Mouse (Mus musculus) 416B (cell line): ENCODE measurements around the gene Epc2.

Source experiments
- DNase-seq: peaks from one replicate; pipeline ENCODE4 v3.0.0; 2011; ENCODE audit warnings: low read depth

The Epc2 gene

DNA sequence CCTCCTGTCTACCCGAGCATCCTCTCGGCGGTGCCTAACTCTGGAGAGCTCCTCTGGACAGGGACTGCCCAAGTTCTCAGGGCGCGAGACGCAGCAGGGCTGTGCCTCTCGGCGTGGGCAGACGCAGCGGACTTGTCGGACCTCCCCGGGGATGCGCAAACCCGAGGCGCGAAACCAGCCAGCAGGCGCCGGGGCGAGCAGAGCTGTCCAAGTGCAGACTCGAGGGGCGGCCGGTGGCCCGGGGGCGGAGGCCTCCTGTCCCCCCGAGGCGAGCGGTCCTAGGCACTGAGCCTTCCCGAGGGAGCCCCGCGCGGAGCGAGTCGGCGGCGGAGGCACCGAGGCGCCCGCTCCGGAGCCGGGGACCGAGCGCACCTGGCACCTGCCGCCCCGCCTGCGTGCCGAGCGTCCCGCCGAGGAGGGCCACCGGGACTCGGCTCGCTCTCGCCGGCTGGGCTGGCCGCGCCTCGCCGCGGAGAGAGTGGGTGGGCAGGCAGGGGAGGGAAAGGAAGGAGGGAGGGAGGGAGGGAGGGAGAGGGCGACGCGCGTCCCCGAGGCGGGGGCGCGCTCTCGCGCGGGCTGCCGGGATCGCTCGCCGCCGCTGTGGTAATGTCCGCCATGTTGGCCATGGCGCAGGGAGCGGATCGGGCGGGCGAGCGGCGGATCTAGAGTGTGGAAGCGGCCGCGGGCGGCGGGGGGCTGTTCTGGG is at the start of gene Epc2:
Gene Epc2, plus strand, starts transcription at position 556 of the 706 bp plus-strand sequence.
- peak; percentile 80 for DNase-seq

GRCm38 (mm10) chr2:49405954-49406353 is 45.3 kb upstream of the Epc2 start:
- DNase-seq, result no peak

DNA sequence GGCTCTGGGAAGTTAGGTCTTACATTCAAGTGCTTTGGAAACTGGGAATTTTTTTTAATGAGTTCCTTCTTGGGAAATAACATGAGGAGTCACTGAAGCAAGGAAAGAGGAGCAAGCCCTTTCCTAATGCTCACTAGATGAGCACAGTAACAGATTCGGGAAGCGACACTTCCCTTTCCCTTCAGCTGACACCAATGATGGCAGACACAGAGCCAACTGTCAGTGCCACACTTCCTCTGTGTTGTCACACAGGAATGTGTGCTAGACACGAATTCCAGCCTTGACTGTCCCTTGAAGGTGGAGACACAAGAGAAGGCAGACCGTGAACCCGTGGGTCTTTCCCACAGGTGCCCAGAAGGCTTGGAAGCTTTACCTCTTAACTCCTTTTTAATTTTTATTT is 39.6 kb upstream of the Epc2 start:
- no peak for DNase-seq

DNA sequence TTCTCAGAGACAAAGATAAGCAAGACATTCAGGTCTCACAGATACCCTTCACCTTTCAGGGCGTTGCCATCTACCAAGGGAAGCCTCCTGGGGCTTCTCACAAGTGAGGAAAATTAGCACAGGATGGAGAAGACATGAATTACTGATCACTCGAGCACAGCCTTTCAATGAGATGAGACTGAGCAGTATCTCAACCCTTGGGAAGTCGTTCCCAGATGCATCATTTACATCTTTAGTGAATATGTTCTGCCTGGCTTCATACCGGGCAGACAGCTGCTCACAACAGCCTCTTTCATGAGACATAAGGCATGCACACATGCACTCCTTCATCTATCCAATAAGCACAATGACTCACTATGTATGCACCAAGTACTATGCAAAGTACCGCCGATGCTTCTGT is 38.7 kb upstream of the Epc2 start:
- DNase-seq, result no peak

- peak; percentile 89 for DNase-seq
Observed at GRCm38 (mm10) chr2:49415868-49416267, 35.4 kb upstream of the Epc2 start.

- peak; percentile 80 for DNase-seq
Observed at GRCm38 (mm10) chr2:49417018-49417604, 34.2 kb upstream of the Epc2 start.

DNA sequence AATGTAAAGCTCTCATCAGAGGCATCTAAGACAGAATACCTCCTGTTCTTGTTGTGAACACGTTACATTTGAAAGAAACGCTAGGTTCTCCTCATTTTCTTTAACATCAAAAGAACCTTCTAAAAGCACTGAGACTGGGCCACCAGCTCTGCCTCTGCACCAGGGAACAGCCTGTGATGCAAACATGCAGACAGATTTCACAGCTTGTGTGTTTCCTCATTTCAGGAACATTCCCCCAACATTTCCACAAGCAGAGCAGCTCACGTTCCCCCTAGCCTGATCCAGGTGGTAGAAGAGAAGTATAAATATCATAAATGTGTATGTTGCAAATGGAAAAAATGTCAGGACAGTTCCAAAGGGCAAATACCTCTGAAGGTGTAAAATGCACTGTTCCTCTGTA is 30.9 kb upstream of the Epc2 start:
- DNase-seq, result no peak

DNA sequence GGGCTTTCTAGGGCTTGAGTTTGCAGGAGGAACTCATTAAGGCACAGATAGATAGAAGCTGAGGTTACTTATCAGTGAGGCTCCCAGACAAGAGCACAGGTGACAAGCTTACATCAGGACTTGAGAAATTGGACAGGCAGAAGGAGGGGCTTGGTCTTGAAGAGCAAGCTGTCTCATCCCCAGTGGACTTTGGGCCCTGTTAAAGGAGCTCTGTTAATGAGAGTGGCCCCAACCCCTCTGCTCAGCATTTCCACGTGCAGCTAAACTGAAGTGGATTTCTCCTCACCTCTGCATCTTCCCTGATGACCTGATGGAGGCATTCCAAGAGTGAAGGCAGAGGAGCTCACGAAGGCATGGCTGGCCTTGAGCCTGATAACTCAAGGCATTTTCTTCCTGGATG is 27.4 kb upstream of the Epc2 start:
- DNase-seq, result no peak

DNA sequence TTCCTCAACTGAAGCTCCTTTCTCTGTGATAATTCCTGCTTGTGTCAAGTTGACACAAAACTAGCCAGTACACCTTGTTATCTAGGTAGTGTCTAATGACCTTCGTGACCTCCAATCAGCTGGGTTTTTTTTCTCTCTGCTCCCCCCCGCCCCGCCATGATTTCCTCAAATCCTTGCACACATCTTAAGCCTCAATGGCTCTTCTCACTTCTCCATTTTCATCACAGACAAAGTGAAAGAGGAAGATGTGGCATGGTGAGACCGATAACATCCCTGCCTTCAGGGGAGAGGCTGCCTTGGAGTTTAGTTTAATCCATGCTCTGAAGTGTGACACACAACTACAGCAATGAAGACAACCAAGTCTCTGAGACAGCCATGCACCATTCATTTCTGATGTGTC is 26.5 kb upstream of the Epc2 start:
- peak; percentile 15 for DNase-seq

- no peak for DNase-seq
Observed at GRCm38 (mm10) chr2:49426175-49426574, 25.1 kb upstream of the Epc2 start.

DNA sequence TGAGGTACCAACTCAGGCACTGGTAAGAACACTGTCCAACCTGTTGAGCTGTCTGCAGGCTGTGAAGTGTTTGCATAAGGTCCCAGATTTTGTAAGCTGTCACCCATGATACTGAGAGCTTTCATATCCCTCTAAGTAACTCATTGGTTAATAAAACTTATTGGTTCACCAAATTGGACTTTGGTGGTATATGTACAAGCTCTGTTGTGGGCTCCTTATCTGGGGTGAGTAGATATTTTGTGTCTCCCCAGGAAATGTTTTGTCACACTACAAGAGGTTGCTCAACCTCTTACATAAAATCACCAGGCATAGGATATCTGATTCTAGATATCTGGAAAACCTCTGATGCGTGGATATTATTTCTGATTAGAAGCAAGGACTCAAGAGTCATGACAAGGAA is 20.3 kb upstream of the Epc2 start:
- DNase-seq, result peak; percentile 62

DNA sequence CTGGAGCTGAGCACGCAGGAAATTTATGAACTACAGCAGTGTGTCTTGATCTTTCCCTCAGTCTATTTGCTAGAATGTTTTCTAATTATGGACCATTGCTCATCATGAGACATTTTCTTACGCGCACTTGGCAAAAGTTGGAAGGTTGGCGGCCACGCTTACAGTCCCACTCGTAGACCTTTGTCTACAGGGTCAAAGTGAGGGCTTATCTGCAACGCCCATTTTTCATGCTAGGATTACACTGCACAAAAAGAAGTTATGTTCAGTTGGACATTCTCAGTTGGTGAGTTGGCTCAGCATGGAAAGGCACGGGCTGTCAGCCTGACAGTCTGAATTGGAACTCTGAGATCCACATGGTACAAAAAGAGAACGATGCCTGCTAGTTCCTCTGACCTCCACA is 18.1 kb upstream of the Epc2 start:
- DNase-seq, result no peak

- DNase-seq, result peak; percentile 29
Observed at GRCm38 (mm10) chr2:49446238-49446637, 5.0 kb upstream of the Epc2 start.

- DNase-seq, result peak; percentile 36
Observed at GRCm38 (mm10) chr2:49447586-49448475, 3.5 kb upstream of the Epc2 start.

DNA sequence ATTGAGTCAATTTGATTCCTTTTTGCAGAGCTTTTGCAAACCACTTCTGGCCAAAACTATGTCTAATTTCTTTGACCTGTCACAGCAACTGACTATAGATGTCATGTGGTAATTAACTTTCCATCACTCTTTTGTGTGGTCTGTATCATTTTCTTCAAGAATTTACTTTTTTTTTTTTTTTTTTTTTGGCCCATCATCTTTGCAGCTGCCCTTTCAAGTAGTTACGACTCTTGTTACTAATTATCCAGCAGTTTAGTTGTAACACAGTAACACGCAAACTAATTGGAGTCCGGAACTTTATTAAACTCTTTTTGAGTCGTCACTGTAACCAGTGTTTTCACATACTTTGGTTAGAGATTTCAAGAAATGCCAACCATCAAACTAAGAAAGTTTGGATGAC is 819 bp upstream of the Epc2 start:
- no peak for DNase-seq

DNA sequence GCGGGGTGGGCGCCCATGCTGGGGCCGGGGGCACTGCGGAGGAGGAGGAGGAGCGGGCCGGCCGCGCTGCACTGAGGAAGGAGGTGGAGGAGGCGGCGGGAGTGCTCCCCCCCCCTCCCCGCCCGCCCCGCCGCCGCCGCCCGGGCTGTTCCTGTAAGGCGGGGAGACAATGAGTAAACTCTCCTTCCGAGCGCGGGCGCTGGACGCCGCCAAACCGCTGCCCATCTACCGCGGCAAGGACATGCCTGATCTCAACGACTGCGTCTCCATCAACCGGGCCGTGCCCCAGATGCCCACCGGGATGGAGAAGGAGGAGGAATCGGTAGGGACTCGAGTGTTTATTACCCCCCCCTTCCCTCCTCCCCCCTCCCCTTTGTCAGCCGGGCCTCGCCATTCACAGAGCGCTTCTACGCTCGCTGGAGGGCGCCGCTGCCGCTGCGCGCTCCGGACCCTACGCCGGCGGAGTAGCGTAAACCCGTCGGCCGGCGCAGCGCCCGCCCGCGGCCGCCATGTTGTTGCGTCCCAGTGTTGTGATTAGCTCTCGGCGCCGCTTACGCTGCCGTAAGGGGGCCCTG is 438 bp downstream of the Epc2 start:
- DNase-seq, result peak; percentile 94

GRCm38 (mm10) chr2:49452451-49453081 is 1.3 kb downstream of the Epc2 start:
- peak; percentile 95 for DNase-seq

- no peak for DNase-seq
Observed at GRCm38 (mm10) chr2:49457797-49458196, 6.5 kb downstream of the Epc2 start.

GRCm38 (mm10) chr2:49465672-49466222 is 14.5 kb downstream of the Epc2 start:
- DNase-seq, result no peak

- no peak for DNase-seq
Observed at GRCm38 (mm10) chr2:49467038-49467437, 15.8 kb downstream of the Epc2 start.

DNA sequence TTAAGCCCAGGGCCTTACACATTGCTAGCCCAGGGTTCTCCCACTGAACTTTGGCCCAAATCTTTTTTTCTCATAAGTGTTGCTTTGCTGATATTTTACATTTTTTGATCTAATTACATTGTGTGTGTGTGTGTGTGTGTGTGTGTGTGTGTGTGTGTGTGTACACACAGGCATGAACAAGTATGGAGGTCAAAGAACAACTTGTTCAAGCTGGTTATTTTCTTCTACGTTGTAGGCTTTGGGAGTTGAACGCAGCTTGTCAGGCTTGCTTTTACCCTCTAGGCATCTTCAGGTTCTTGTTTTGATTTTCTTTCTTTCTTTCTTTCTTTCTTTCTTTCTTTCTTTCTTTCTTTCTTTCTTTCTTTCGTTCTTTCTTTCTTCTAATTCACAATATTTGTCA is 19.9 kb downstream of the Epc2 start:
- DNase-seq, result no peak
